Mouse (Mus musculus) heart, embryonic 13.5 days (tissue): Measurements from ENCODE around the gene Ramac. TPM values are rescaled to one million over a fixed set of nuclear protein-coding genes. Genes with fewer than 3 reads are reported as not detected.

Experiments
- ATAC-seq: fragments of 200-750 bp; cut with Nextera tagmentation; 2 replicates; pipeline ENCODE4 v1.8.0; 2017; ENCODE audit warnings: moderate TSS enrichment; ENCODE audit not compliant: insufficient number of reproducible peaks, low FRiP score, low TSS enrichment; ENCODE audit errors: extremely low read depth
- H3K27ac ChIP-seq: fragments of 300-500 bp; sonication (generic); replicated peaks from 2 replicates; pipeline ENCODE4 v1.5.1; 2015; ENCODE audit warnings: moderate library complexity, mild to moderate bottlenecking, inconsistent platforms
- H3K27me3 ChIP-seq: fragments of 300-500 bp; sonication (generic); replicated peaks from 2 replicates; pipeline ENCODE4 v1.6.1; 2015; ENCODE audit warnings: mild to moderate bottlenecking, inconsistent platforms
- H3K36me3 ChIP-seq: fragments of 300-500 bp; sonication (generic); 2 replicates; pipeline ENCODE4 v1.6.1; 2015; ENCODE audit warnings: mild to moderate bottlenecking, inconsistent platforms
- H3K4me1 ChIP-seq: fragments of 300-500 bp; sonication (generic); 2 replicates; pipeline ENCODE4 v1.6.1; 2015; ENCODE audit warnings: inconsistent platforms
- H3K4me2 ChIP-seq: fragments of 300-500 bp; sonication (generic); 2 replicates; pipeline ENCODE4 v1.6.1; 2015; ENCODE audit warnings: inconsistent platforms, mild to moderate bottlenecking, moderate library complexity
- H3K4me3 ChIP-seq: fragments of 300-500 bp; sonication (generic); 2 replicates; pipeline ENCODE4 v1.5.1; 2015; ENCODE audit warnings: moderate library complexity, mild to moderate bottlenecking, inconsistent platforms
- H3K9ac ChIP-seq: fragments of 300-500 bp; sonication (generic); 2 replicates; pipeline ENCODE4 v1.6.1; 2015; ENCODE audit warnings: inconsistent platforms, mild to moderate bottlenecking, moderate library complexity
- H3K9me3 ChIP-seq: fragments of 300-500 bp; sonication (generic); 2 replicates; pipeline ENCODE4 v1.6.1; 2016; ENCODE audit warnings: inconsistent platforms
- WGBS: fragments of 180-500 bp; shearing (Covaris S2); methylation state at CpG from one replicate; pipeline ENCODE4 v1.1.7; 2015; ENCODE audit warnings: mixed read lengths; 5-methylcytosine and 5-hydroxymethylcytosine counted together
- polyA plus RNA-seq: library from polyadenylated mRNA; unstranded; fragments of >200 nt; fragmentation: Nextera tagmentation; extraction: Ambion mirVana; gene quantifications from 2 replicates; pipeline ENCODE4 v1.2.1, GENCODE M21; 2015

Ramac gene
- polyA plus RNA-seq, 1 experiment from 2014 or later, result 75.0 TPM

- no peak; the same call in 1 of the 2 replicates for ATAC-seq
- 3% methylated on average over 5 of the region's 5 CpGs for WGBS
Measured at GRCm38 (mm10) chr7:81788536-81788935, 25.8 kb downstream of the Ramac start.

GRCm38 (mm10) chr7:81789095-81789757 lies 26.5 kb downstream of the Ramac start, which contains the start of gene 3110040N11Rik:
Gene 3110040N11Rik, minus strand, starts transcription at chr7:81789478.
- Histone ChIP-seq H3K4me3 (peak within 1 kb of the TSS; percentile 66), H3K27ac (peak within 1 kb of the TSS; percentile 96), H3K9ac (peak within 1 kb of the TSS; percentile 88), H3K9me3 (no peaks in the 10 kb centered on the region), H3K27me3 (no peaks in the 10 kb centered on the region), H3K4me1 (peaks cover 17% of the 10 kb centered on the region), H3K4me2 (peak within 1 kb of the TSS; percentile 87), H3K36me3 (peaks cover 49% of the 10 kb centered on the region)
- under 1% methylated on average over 38 of the region's 38 CpGs for WGBS
- ATAC-seq, result peak; percentile 78

More at GRCm38 (mm10) chr7:81788536-81788935, 25.8 kb downstream of the Ramac start:
- Histone ChIP-seq H3K4me2 (peak overlapping the region; percentile 87), H3K27me3 (no peaks in the 10 kb centered on the region), H3K27ac (peak overlapping the region; percentile 96), H3K4me1 (peaks cover 17% of the 10 kb centered on the region), H3K4me3 (peak overlapping the region; percentile 66), H3K9ac (peak overlapping the region; percentile 88), H3K36me3 (peaks cover 49% of the 10 kb centered on the region), H3K9me3 (no peaks in the 10 kb centered on the region)

GRCm38 (mm10) chr7:81806067-81806466 lies 43.3 kb downstream of the Ramac start:
- 40% methylated on average over 5 of the region's 5 CpGs for WGBS
- H3K27ac ChIP-seq, result peak overlapping the region; percentile 48; the same call in 1 of the 2 replicates

More at GRCm38 (mm10) chr7:81806067-81806466, 43.3 kb downstream of the Ramac start:
- H3K9ac ChIP-seq, result peak overlapping the region; percentile 15; the same call in 1 of the 2 replicates
- no peak for ATAC-seq
- H3K4me3 ChIP-seq, result no peak overlapping the region
- no peak overlapping the region for H3K4me2 ChIP-seq
- peaks cover 7% of the 10 kb centered on the region for H3K4me1 ChIP-seq
- peaks cover 51% of the 10 kb centered on the region for H3K36me3 ChIP-seq
- no peaks in the 10 kb centered on the region for H3K9me3 ChIP-seq
- H3K27me3 ChIP-seq, result no peaks in the 10 kb centered on the region

Other genes starting within 250 kb of the Ramac start
- 52.6 and 58.0 TPM in 2 replicates for gene Fsd2, start 196.0 kb upstream of the Ramac start, polyA plus RNA-seq
- gene Whamm, start 191.7 kb upstream of the Ramac start, polyA plus RNA-seq, result 4.3 and 4.5 TPM in 2 replicates
- gene Homer2, start 55.4 kb upstream of the Ramac start, polyA plus RNA-seq, result 73.4 and 82.1 TPM in 2 replicates
- 36.4 and 43.7 TPM in 2 replicates for gene 3110040N11Rik, start 26.6 kb downstream of the Ramac start, polyA plus RNA-seq
- gene Btbd1, start 66.5 kb downstream of the Ramac start, polyA plus RNA-seq, result 74.6 and 83.1 TPM in 2 replicates
- not detected in 2 replicates for gene Gm10160, start 92.9 kb downstream of the Ramac start, polyA plus RNA-seq
- gene Tm6sf1, start 96.1 kb downstream of the Ramac start, polyA plus RNA-seq, result 20.0 and 22.8 TPM in 2 replicates
- 10.0 TPM in 2 replicates for gene Hdgfl3, start 171.5 kb downstream of the Ramac start, polyA plus RNA-seq
- gene Bnc1, start 229.4 kb downstream of the Ramac start, polyA plus RNA-seq, result 4.8 and 6.3 TPM in 2 replicates